Mouse (Mus musculus): ENCODE results near the gene Vps33b. TPM values are rescaled to one million over a fixed set of nuclear protein-coding genes. Genes with fewer than 3 reads are reported as not detected.
A peak's percentile ranks its signal among the peaks of the same experiment; 100 is the strongest.

The Vps33b gene
- polyA plus RNA-seq, 1 experiment from 2014 or later = 13.0 TPM

- Histone ChIP-seq H3K4me1 (ENCODE audit: control insufficient read depth, insufficient read depth, low read length) (no peaks in the 10 kb centered on the region), H3K36me3 (ENCODE audit: control insufficient read depth, insufficient read depth, low read length) (peaks cover 10% of the 10 kb centered on the region), H3K9me3 (ENCODE audit: control insufficient read depth, low read length) (peaks cover 3% of the 10 kb centered on the region; the same call in 1 of the 2 replicates), H3K9ac (ENCODE audit: low read length) (no peak overlapping the region), H3K4me3 (ENCODE audit: low read depth, low read length) (no peak overlapping the region), H3K27ac (replicated peaks; ENCODE audit: low read depth, low read length) (no peak overlapping the region), H3K4me2 (ENCODE audit: low read depth, severe bottlenecking) (no peak overlapping the region), H3K27me3 (ENCODE audit: control insufficient read depth, insufficient read depth, low read length) (no peaks in the 10 kb centered on the region)
- WGBS = 82% methylated on average over 10 of the region's 10 CpGs
- no peak for ATAC-seq (ENCODE audit: insufficient number of reproducible peaks, low FRiP score, low TSS enrichment, low read depth)
- DNase-seq (ENCODE audit: low spot score) = no peak
Observed at GRCm38 (mm10) chr7:80280032-80280431, 10.6 kb downstream of the Vps33b start.

DNA sequence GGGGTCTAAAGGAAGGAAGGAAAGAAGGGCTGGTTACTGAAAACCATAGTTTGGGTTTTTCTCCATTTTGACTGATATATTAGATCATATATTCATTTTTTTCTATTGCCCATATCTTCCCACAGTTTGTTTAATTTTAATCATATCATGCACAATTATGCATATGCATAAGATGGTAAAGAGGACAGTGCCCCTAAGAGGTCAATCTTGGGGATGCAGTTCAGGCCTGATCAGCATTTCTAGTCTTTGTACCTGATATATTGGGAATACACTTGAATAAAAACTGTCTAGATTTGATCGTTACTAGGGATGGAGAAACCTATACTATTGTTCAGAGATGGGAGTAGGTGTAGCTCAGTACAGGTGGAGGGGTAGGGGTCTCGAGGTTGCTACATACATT lies 11.5 kb downstream of the Vps33b start:
- Histone ChIP-seq H3K9ac (ENCODE audit: low read length) (no peak overlapping the region), H3K4me3 (ENCODE audit: low read depth, low read length) (no peak overlapping the region), H3K9me3 (ENCODE audit: control insufficient read depth, low read length) (no peaks in the 10 kb centered on the region), H3K27me3 (ENCODE audit: control insufficient read depth, insufficient read depth, low read length) (no peaks in the 10 kb centered on the region), H3K4me2 (ENCODE audit: low read depth, severe bottlenecking) (no peak overlapping the region), H3K4me1 (ENCODE audit: control insufficient read depth, insufficient read depth, low read length) (no peaks in the 10 kb centered on the region), H3K36me3 (ENCODE audit: control insufficient read depth, insufficient read depth, low read length) (peaks cover 8% of the 10 kb centered on the region; the same call in 1 of the 2 replicates), H3K27ac (replicated peaks; ENCODE audit: low read depth, low read length) (no peak overlapping the region)
- WGBS = 87% methylated on average over 2 of the region's 2 CpGs
- no peak for DNase-seq (ENCODE audit: low spot score)
- no peak for ATAC-seq (ENCODE audit: insufficient number of reproducible peaks, low FRiP score, low TSS enrichment, low read depth)

GRCm38 (mm10) chr7:80281646-80282045 lies 12.2 kb downstream of the Vps33b start:
- H3K4me3 ChIP-seq (ENCODE audit: low read depth, low read length) = no peak overlapping the region
- H3K9ac ChIP-seq (ENCODE audit: low read length) = no peak overlapping the region
- WGBS = 88% methylated on average over 3 of the region's 3 CpGs
- H3K9me3 ChIP-seq (ENCODE audit: control insufficient read depth, low read length) = no peaks in the 10 kb centered on the region
- no peak overlapping the region for H3K4me2 ChIP-seq (ENCODE audit: low read depth, severe bottlenecking)
- no peak for ATAC-seq (ENCODE audit: insufficient number of reproducible peaks, low FRiP score, low TSS enrichment, low read depth)
- no peaks in the 10 kb centered on the region for H3K4me1 ChIP-seq (ENCODE audit: control insufficient read depth, insufficient read depth, low read length)
- H3K27ac ChIP-seq (replicated peaks; ENCODE audit: low read depth, low read length) = no peak overlapping the region
- peaks cover 8% of the 10 kb centered on the region; the same call in 1 of the 2 replicates for H3K36me3 ChIP-seq (ENCODE audit: control insufficient read depth, insufficient read depth, low read length)
- no peaks in the 10 kb centered on the region for H3K27me3 ChIP-seq (ENCODE audit: control insufficient read depth, insufficient read depth, low read length)
- DNase-seq (ENCODE audit: low spot score) = no peak

- no peak overlapping the region for H3K4me3 ChIP-seq (ENCODE audit: low read depth, low read length)
- 93% methylated on average over 3 of the region's 3 CpGs for WGBS
- DNase-seq (ENCODE audit: low spot score) (no peak), ATAC-seq (ENCODE audit: insufficient number of reproducible peaks, low FRiP score, low TSS enrichment, low read depth) (no peak)
- H3K9me3 ChIP-seq (ENCODE audit: control insufficient read depth, low read length) = no peaks in the 10 kb centered on the region
- H3K27me3 ChIP-seq (ENCODE audit: control insufficient read depth, insufficient read depth, low read length) = no peaks in the 10 kb centered on the region
- H3K4me2 ChIP-seq (ENCODE audit: low read depth, severe bottlenecking) = no peak overlapping the region
- no peak overlapping the region for H3K9ac ChIP-seq (ENCODE audit: low read length)
- H3K27ac ChIP-seq (replicated peaks; ENCODE audit: low read depth, low read length) = no peak overlapping the region
- H3K36me3 ChIP-seq (ENCODE audit: control insufficient read depth, insufficient read depth, low read length) = peaks cover 14% of the 10 kb centered on the region; the same call in 1 of the 2 replicates
- no peaks in the 10 kb centered on the region for H3K4me1 ChIP-seq (ENCODE audit: control insufficient read depth, insufficient read depth, low read length)
Observed at GRCm38 (mm10) chr7:80283226-80283918, 13.9 kb downstream of the Vps33b start.

DNA sequence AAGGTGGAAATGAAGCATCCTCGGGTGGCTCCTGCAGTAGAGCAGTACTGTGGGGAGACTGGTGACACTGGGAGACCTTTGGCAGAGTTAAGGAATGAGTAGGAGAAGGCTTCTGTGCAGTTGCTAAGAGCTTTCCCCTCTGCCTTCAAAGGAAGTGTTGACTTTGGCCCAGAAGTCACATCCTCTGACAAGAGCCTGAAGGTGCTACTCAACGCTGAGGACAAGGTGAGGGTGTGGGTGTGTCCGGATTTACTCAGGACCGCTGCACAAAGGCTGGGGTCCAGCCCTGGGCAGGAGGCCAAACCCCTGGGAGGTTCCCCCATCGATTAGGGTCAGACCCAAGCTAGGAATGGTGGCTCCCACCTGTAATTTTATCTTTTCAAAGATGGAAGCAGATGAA lies 14.9 kb downstream of the Vps33b start:
- no peak overlapping the region for H3K27ac ChIP-seq (replicated peaks; ENCODE audit: low read depth, low read length)
- ATAC-seq (ENCODE audit: insufficient number of reproducible peaks, low FRiP score, low TSS enrichment, low read depth) = no peak
- no peak for DNase-seq (ENCODE audit: low spot score)
- H3K9me3 ChIP-seq (ENCODE audit: control insufficient read depth, low read length) = no peaks in the 10 kb centered on the region
- WGBS = 87% methylated on average over 5 of the region's 5 CpGs
- H3K27me3 ChIP-seq (ENCODE audit: control insufficient read depth, insufficient read depth, low read length) = no peaks in the 10 kb centered on the region
- H3K9ac ChIP-seq (ENCODE audit: low read length) = no peak overlapping the region
- no peaks in the 10 kb centered on the region for H3K4me1 ChIP-seq (ENCODE audit: control insufficient read depth, insufficient read depth, low read length)
- H3K4me2 ChIP-seq (ENCODE audit: low read depth, severe bottlenecking) = no peak overlapping the region
- H3K36me3 ChIP-seq (ENCODE audit: control insufficient read depth, insufficient read depth, low read length) = peaks cover 14% of the 10 kb centered on the region; the same call in 1 of the 2 replicates
- no peak overlapping the region for H3K4me3 ChIP-seq (ENCODE audit: low read depth, low read length)

- Histone ChIP-seq H3K36me3 (ENCODE audit: control insufficient read depth, insufficient read depth, low read length) (peaks cover 14% of the 10 kb centered on the region; the same call in 1 of the 2 replicates), H3K9me3 (ENCODE audit: control insufficient read depth, low read length) (no peaks in the 10 kb centered on the region), H3K4me3 (ENCODE audit: low read depth, low read length) (no peak overlapping the region), H3K27me3 (ENCODE audit: control insufficient read depth, insufficient read depth, low read length) (no peaks in the 10 kb centered on the region), H3K4me2 (ENCODE audit: low read depth, severe bottlenecking) (no peak overlapping the region), H3K4me1 (ENCODE audit: control insufficient read depth, insufficient read depth, low read length) (no peaks in the 10 kb centered on the region), H3K9ac (ENCODE audit: low read length) (no peak overlapping the region), H3K27ac (replicated peaks; ENCODE audit: low read depth, low read length) (no peak overlapping the region)
- 95% methylated on average over 6 of the region's 6 CpGs for WGBS
- no peak for DNase-seq (ENCODE audit: low spot score)
- ATAC-seq (ENCODE audit: insufficient number of reproducible peaks, low FRiP score, low TSS enrichment, low read depth) = no peak
Observed at GRCm38 (mm10) chr7:80285725-80286124, 16.3 kb downstream of the Vps33b start.

DNA sequence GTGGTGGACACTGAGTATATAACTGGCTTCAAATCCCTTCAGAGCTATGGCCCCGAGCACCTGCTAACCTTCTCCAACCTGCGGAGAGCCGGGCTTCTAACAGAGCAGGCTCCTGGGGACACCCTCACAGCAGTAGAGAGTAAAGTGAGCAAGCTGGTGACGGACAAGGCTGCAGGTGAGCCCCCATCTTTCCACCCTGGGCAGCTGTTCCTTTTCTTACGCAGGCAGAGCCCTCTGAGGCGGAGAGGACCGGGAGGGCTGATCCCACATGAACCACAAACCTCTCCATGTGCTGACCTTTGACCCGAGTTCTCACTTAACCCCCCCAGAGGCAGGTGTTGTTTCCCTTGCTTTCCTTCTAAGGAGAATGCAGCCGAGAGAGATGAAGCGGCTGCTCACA lies 18.3 kb downstream of the Vps33b start:
- no peak overlapping the region for H3K27ac ChIP-seq (replicated peaks; ENCODE audit: low read depth, low read length)
- H3K36me3 ChIP-seq (ENCODE audit: control insufficient read depth, insufficient read depth, low read length) = peaks cover 14% of the 10 kb centered on the region; the same call in 1 of the 2 replicates
- no peaks in the 10 kb centered on the region for H3K27me3 ChIP-seq (ENCODE audit: control insufficient read depth, insufficient read depth, low read length)
- DNase-seq (ENCODE audit: low spot score) (no peak), ATAC-seq (ENCODE audit: insufficient number of reproducible peaks, low FRiP score, low TSS enrichment, low read depth) (no peak)
- no peaks in the 10 kb centered on the region for H3K4me1 ChIP-seq (ENCODE audit: control insufficient read depth, insufficient read depth, low read length)
- H3K4me2 ChIP-seq (ENCODE audit: low read depth, severe bottlenecking) = no peak overlapping the region
- H3K9me3 ChIP-seq (ENCODE audit: control insufficient read depth, low read length) = no peaks in the 10 kb centered on the region
- no peak overlapping the region for H3K9ac ChIP-seq (ENCODE audit: low read length)
- H3K4me3 ChIP-seq (ENCODE audit: low read depth, low read length) = no peak overlapping the region
- 87% methylated on average over 10 of the region's 10 CpGs for WGBS

- Histone ChIP-seq H3K4me1 (ENCODE audit: control insufficient read depth, insufficient read depth, low read length) (no peaks in the 10 kb centered on the region), H3K36me3 (ENCODE audit: control insufficient read depth, insufficient read depth, low read length) (no peaks in the 10 kb centered on the region), H3K27me3 (ENCODE audit: control insufficient read depth, insufficient read depth, low read length) (no peaks in the 10 kb centered on the region), H3K4me2 (ENCODE audit: low read depth, severe bottlenecking) (peak within 1 kb of the TSS; percentile 58), H3K9ac (ENCODE audit: low read length) (peak within 1 kb of the TSS; percentile 87), H3K9me3 (ENCODE audit: control insufficient read depth, low read length) (no peaks in the 10 kb centered on the region), H3K4me3 (ENCODE audit: low read depth, low read length) (peak within 1 kb of the TSS; percentile 92), H3K27ac (replicated peaks; ENCODE audit: low read depth, low read length) (peak within 1 kb of the TSS; percentile 77)
- ATAC-seq (ENCODE audit: insufficient number of reproducible peaks, low FRiP score, low TSS enrichment, low read depth) = peak; percentile 99
- under 1% methylated on average over 52 of the region's 52 CpGs for WGBS
- peak; percentile 100 for DNase-seq (ENCODE audit: low spot score)
Observed at GRCm38 (mm10) chr7:80294062-80294763, 24.8 kb downstream of the Vps33b start, which contains the start of gene Prc1. TSS of gene Prc1 (plus strand) at chr7:80294450.

Measured in limb, embryonic 11.5 days (tissue).